Mouse (Mus musculus) heart, postnatal 0 days (tissue): ENCODE measurements at regions not wholly inside any gene's neighbourhood (a gene's known extent, or its start where the extent isn't known, plus 50 kb on each side); places are given as distances from the start of the nearest gene placed in this dataset.

Experiments used
- ATAC-seq: fragments of 200-750 bp; cut with Nextera tagmentation; 2 replicates; pipeline ENCODE4 v1.8.0; 2017; ENCODE audit warnings: low read depth, moderate number of reproducible peaks, moderate library complexity; ENCODE audit not compliant: insufficient read depth
- DNase-seq: peaks from one replicate; pipeline ENCODE4 v3.0.0-alpha.2; 2016; ENCODE audit warnings: low spot score
- H3K27ac ChIP-seq: fragments of 300-500 bp; sonication (generic); 2 replicates; pipeline ENCODE4 v1.5.1; 2014; ENCODE audit warnings: low read depth, mild to moderate bottlenecking
- H3K27me3 ChIP-seq: fragments of 300-500 bp; sonication (generic); 2 replicates; pipeline ENCODE4 v1.6.1; 2014; ENCODE audit warnings: low read length, mixed read lengths; ENCODE audit not compliant: control insufficient read depth, insufficient read depth
- H3K36me3 ChIP-seq: fragments of 300-500 bp; sonication (generic); replicated peaks from 2 replicates; pipeline ENCODE4 v1.6.1; 2014; ENCODE audit warnings: low read length, mixed read lengths; ENCODE audit not compliant: control insufficient read depth, insufficient read depth
- H3K4me1 ChIP-seq: fragments of 300-500 bp; sonication (generic); 2 replicates; pipeline ENCODE4 v1.6.1; 2014; ENCODE audit warnings: antibody characterized with exemption; ENCODE audit not compliant: control insufficient read depth, insufficient read depth
- H3K4me2 ChIP-seq: fragments of 300-500 bp; sonication (generic); 2 replicates; pipeline ENCODE4 v1.6.1; 2014; ENCODE audit warnings: low read depth, mild to moderate bottlenecking, low read length, moderate library complexity
- H3K4me3 ChIP-seq: fragments of 300-500 bp; sonication (generic); 2 replicates; pipeline ENCODE4 v1.5.1; 2014; ENCODE audit warnings: low read depth, low read length
- H3K9ac ChIP-seq: fragments of 300-500 bp; sonication (generic); replicated peaks from 2 replicates; pipeline ENCODE4 v1.6.1; 2014; ENCODE audit warnings: low read depth, low read length, mixed read lengths
- H3K9me3 ChIP-seq: fragments of 300-500 bp; sonication (generic); replicated peaks from 2 replicates; pipeline ENCODE4 v1.6.1; 2016; ENCODE audit warnings: low read length; ENCODE audit not compliant: control insufficient read depth
- CTCF ChIP-seq: IDR thresholded peaks from 2 replicates; pipeline ENCODE4 v1.5.1; 2016; ENCODE audit warnings: antibody characterized with exemption, control low read depth, low read depth
- EP300 ChIP-seq: IDR thresholded peaks from 2 replicates; pipeline ENCODE4 v1.6.1; 2016; ENCODE audit warnings: antibody characterized with exemption, low read depth
- WGBS: fragments of 180-500 bp; shearing (Covaris S2); extraction: QIAGEN DNeasy Blood & Tissue Kit; methylation state at CpG from one replicate; pipeline ENCODE4 v1.1.7; 2014; 5-methylcytosine and 5-hydroxymethylcytosine counted together

DNA sequence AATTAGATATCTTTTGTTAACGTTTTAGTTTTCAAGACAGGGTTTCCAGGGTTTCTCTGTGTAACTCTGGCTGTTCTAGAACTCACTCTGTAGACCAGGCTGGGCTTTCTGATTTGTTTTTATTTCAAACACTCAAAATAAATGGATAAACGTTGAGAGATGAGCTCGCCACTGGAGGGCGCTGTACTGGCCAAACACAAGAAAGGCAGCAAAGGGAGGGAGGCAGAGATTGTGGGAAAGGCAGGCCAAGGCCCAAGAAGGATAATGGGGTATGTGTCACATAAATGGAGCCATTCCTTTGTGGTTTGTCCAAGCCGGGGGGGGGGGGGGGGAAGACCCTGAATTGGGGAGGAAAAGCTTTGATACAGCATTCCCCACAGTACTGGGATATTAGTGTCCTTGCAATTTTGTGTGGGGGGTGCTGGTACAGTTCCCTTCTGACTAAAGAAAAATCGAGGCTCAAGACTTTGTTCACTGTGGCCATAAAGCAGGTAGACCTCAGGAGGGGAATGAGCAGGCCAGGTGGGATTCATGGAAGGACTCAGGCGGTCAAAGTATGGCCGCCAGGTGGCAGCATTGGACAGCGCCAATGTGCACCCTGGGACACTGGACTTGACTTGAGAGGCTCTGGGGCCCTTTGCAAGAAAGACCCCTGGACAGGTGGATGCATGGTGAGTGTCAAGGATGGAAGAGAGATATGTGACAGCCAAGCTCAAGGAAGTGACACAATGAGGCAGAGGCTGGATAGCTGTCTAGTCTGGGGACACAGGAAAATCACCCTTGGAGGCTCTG lies 69.7 kb upstream of the Col1a1 start:
- DNase-seq = peak; percentile 50
- no peaks in the 10 kb centered on the region for H3K9me3 ChIP-seq
- peak; percentile 49; the same call in 1 of the 2 replicates for ATAC-seq
- no peak overlapping the region for H3K4me2 ChIP-seq
- H3K4me3 ChIP-seq = no peak overlapping the region
- no peaks in the 10 kb centered on the region for H3K36me3 ChIP-seq
- H3K27ac ChIP-seq = no peak overlapping the region
- WGBS = 15% methylated on average over 9 of the region's 9 CpGs
- TF ChIP-seq CTCF (peak; percentile 91), EP300 (no peak)
- H3K4me1 ChIP-seq = 0 out of 2 replicates have a peak, but pooled peaks cover under 1% of the 10 kb centered on the region
- H3K27me3 ChIP-seq = no peaks in the 10 kb centered on the region
- no peak overlapping the region for H3K9ac ChIP-seq

DNA sequence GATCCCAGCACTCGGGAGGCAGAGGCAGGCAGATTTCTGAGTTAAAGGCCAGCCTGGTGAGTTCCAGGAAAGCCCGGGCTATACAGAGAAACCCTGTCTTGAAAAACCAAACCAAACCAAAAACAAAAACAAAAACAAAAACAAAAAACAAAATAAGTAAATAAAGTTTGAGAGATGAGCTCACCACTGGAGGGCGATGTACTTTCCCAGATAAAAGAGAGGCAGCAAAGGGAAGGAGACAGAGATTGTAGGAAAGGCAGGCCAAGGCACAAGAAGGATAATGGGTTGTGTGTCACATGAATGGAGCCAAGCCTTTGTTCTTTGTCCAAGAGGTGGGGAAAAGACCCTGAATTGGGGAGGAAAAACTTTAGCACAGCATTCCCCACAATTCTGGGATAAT lies 67.6 kb upstream of the Tmem92 start:
- Histone ChIP-seq H3K27ac (no peak overlapping the region), H3K27me3 (no peaks in the 10 kb centered on the region), H3K4me2 (no peak overlapping the region), H3K9me3 (no peaks in the 10 kb centered on the region), H3K4me1 (no peaks in the 10 kb centered on the region), H3K9ac (no peak overlapping the region), H3K4me3 (no peak overlapping the region), H3K36me3 (no peaks in the 10 kb centered on the region)
- 87% methylated on average over 3 of the region's 3 CpGs for WGBS
- no peak for ATAC-seq
- no peak for TF ChIP-seq EP300
- no peak for TF ChIP-seq CTCF
- no peak for DNase-seq

DNA sequence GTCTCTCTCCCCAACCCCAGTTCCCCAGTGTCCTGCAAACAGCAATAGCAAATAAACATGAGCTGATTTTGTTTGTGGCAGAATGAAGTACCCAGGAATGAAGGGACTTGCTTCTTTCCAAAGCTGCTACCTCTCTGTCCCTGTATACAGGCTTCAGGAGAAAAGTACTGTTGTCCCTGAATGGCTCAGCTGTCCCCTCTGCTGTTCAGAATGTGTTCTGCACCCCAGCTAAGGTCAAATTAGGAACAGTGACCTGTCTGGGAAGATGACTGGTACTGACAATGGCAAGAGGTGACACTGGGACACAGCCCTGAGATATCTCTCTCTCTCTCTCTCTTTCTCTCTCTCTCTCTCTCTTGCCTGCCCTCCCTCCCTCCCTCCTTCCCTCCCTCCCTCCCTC lies 56.6 kb upstream of the Tmem92 start:
- no peak overlapping the region for H3K4me3 ChIP-seq
- no peak for DNase-seq
- H3K4me2 ChIP-seq = no peak overlapping the region
- no peak overlapping the region for H3K9ac ChIP-seq
- no peaks in the 10 kb centered on the region for H3K36me3 ChIP-seq
- no peaks in the 10 kb centered on the region for H3K9me3 ChIP-seq
- TF ChIP-seq CTCF (peak; percentile 43), EP300 (no peak)
- H3K27me3 ChIP-seq = 0 out of 2 replicates have a peak, but pooled peaks cover 3% of the 10 kb centered on the region
- no peak overlapping the region for H3K27ac ChIP-seq
- H3K4me1 ChIP-seq = no peaks in the 10 kb centered on the region
- no peak for ATAC-seq

DNA sequence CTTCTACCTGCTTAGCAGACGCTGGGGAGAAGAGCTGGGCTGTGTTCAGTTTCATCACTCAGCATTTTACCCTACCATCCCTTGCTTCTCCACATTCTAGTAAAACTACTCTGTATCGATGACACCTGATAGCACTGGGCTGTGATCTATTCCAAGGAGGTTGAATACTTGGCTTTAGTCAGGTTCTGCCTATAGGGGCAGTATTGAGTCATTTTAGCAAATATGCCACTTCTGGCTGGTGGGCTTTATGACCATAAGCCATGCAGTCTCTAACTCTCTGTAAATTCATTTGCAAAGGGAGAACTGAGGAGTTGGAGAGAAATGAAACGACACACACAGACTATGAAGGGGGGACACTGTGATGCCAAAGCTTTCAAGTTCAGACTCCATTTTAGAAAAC lies 55.6 kb upstream of the Tmem92 start:
- WGBS = 50% methylated on average over 3 of the region's 3 CpGs
- TF ChIP-seq EP300 (no peak), CTCF (peak; percentile 37)
- H3K27me3 ChIP-seq = no peaks in the 10 kb centered on the region
- no peaks in the 10 kb centered on the region for H3K9me3 ChIP-seq
- DNase-seq (no peak), ATAC-seq (no peak)
- no peak overlapping the region for H3K4me3 ChIP-seq
- H3K4me1 ChIP-seq = no peaks in the 10 kb centered on the region
- no peaks in the 10 kb centered on the region for H3K36me3 ChIP-seq
- no peak overlapping the region for H3K9ac ChIP-seq
- H3K27ac ChIP-seq = no peak overlapping the region
- no peak overlapping the region for H3K4me2 ChIP-seq

DNA sequence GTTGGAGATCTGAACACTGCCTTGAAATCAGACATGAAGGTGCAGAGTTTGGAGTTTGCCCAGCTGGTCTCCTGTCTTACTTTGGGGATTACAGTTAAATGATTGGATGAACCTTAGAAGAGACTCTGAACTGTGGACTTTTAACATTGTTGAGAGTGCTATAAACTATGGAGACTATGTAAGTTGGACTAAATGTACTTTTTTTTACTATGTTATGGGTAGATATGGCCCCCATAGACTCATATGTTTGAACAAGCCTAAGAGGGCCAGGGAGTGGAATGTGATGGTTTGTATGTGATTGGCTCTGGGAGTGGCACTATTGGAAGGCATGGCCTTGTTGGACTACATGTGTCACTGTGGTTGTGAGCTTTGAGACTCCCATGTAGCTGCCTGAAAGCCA lies 53.8 kb upstream of the Tmem92 start:
- no peak for DNase-seq
- Histone ChIP-seq H3K36me3 (no peaks in the 10 kb centered on the region), H3K27ac (no peak overlapping the region), H3K4me3 (no peak overlapping the region), H3K27me3 (no peaks in the 10 kb centered on the region), H3K9ac (no peak overlapping the region), H3K9me3 (no peaks in the 10 kb centered on the region), H3K4me1 (no peaks in the 10 kb centered on the region), H3K4me2 (no peak overlapping the region)
- TF ChIP-seq EP300 (no peak), CTCF (no peak)
- no peak for ATAC-seq
